Mouse (Mus musculus) embryonic facial prominence, embryonic 13.5 days (tissue): Measurements from ENCODE around the gene Ngly1. TPM values are rescaled to one million over a fixed set of nuclear protein-coding genes. Genes with fewer than 3 reads are reported as not detected.

Experiments
- ATAC-seq: fragments of 200-750 bp; cut with Nextera tagmentation; 2 replicates; pipeline ENCODE4 v1.8.0; 2017; ENCODE audit warnings: low read depth; ENCODE audit not compliant: insufficient number of reproducible peaks, insufficient read depth, low FRiP score, low TSS enrichment
- H3K27ac ChIP-seq: fragments of 300-500 bp; sonication (generic); 2 replicates; pipeline ENCODE4 v1.5.1; 2015; ENCODE audit warnings: moderate library complexity, mild to moderate bottlenecking, inconsistent platforms
- H3K27me3 ChIP-seq: fragments of 300-500 bp; sonication (generic); 2 replicates; pipeline ENCODE4 v1.6.1; 2015; ENCODE audit warnings: mild to moderate bottlenecking, inconsistent platforms
- H3K36me3 ChIP-seq: fragments of 300-500 bp; sonication (generic); 2 replicates; pipeline ENCODE4 v1.6.1; 2015; ENCODE audit warnings: mild to moderate bottlenecking, inconsistent platforms
- H3K4me1 ChIP-seq: fragments of 300-500 bp; sonication (generic); 2 replicates; pipeline ENCODE4 v1.6.1; 2015; ENCODE audit warnings: inconsistent platforms
- H3K4me2 ChIP-seq: fragments of 300-500 bp; sonication (generic); 2 replicates; pipeline ENCODE4 v1.6.1; 2015; ENCODE audit warnings: moderate library complexity, mild to moderate bottlenecking, inconsistent platforms
- H3K4me3 ChIP-seq: fragments of 300-500 bp; sonication (generic); 2 replicates; pipeline ENCODE4 v1.5.1; 2015; ENCODE audit warnings: mild to moderate bottlenecking, inconsistent platforms
- H3K9ac ChIP-seq: fragments of 300-500 bp; sonication (generic); 2 replicates; pipeline ENCODE4 v1.6.1; 2015; ENCODE audit warnings: mild to moderate bottlenecking, inconsistent platforms
- H3K9me3 ChIP-seq: fragments of 300-500 bp; sonication (generic); 2 replicates; pipeline ENCODE4 v1.6.1; 2016; ENCODE audit warnings: inconsistent platforms
- WGBS: fragments of 180-500 bp; shearing (Covaris S2); methylation state at CpG from one replicate; pipeline ENCODE4 v1.1.7; 2015; ENCODE audit warnings: mixed read lengths; 5-methylcytosine and 5-hydroxymethylcytosine counted together
- polyA plus RNA-seq: library from polyadenylated mRNA; unstranded; fragments of >200 nt; fragmentation: Nextera tagmentation; extraction: Ambion mirVana; gene quantifications from 2 replicates; pipeline ENCODE4 v1.2.1, GENCODE M21; 2015

Gene Ngly1
- polyA plus RNA-seq, 1 experiment from 2014 or later, result 40.2 TPM

- H3K27ac ChIP-seq, result no peak overlapping the region
- ATAC-seq, result no peak
- 85% methylated on average over 3 of the region's 3 CpGs for WGBS
- no peak overlapping the region for H3K9ac ChIP-seq
- H3K4me1 ChIP-seq, result peaks cover 2% of the 10 kb centered on the region
- H3K4me3 ChIP-seq, result no peak overlapping the region
- H3K9me3 ChIP-seq, result no peaks in the 10 kb centered on the region
- no peak overlapping the region for H3K4me2 ChIP-seq
- no peaks in the 10 kb centered on the region for H3K36me3 ChIP-seq
- H3K27me3 ChIP-seq, result no peaks in the 10 kb centered on the region
Observed at GRCm38 (mm10) chr14:16334260-16334659, 85.2 kb downstream of the Ngly1 start.

GRCm38 (mm10) chr14:16335835-16336417, 86.8 kb downstream of the Ngly1 start:
- no peak overlapping the region for H3K9ac ChIP-seq
- no peaks in the 10 kb centered on the region for H3K27me3 ChIP-seq
- no peak overlapping the region for H3K4me2 ChIP-seq
- no peaks in the 10 kb centered on the region for H3K4me1 ChIP-seq
- no peak overlapping the region for H3K27ac ChIP-seq
- 69% methylated on average over 3 of the region's 3 CpGs for WGBS
- no peaks in the 10 kb centered on the region for H3K36me3 ChIP-seq
- no peaks in the 10 kb centered on the region for H3K9me3 ChIP-seq
- no peak overlapping the region for H3K4me3 ChIP-seq
- ATAC-seq, result no peak

DNA sequence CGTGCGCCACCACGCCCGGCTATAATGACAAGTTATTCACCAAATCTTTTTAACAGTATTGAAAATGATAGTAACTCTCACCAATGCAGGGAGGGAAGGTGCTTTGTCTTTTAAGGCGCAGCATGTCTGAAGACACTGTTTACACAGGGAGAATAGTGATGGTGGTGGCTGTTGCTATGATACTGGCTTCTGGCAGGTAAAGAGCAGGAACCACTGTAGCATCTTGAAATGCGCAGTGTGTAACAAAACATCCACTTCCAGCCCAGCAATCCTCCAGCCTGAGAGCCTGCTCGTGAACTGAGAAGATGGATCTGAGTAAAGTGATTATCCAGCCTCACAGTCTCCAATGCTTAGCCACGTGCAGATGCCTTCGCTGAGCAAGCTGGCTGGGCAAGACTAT, 98.4 kb downstream of the Ngly1 start:
- no peak overlapping the region for H3K9ac ChIP-seq
- no peaks in the 10 kb centered on the region for H3K36me3 ChIP-seq
- no peak overlapping the region for H3K4me3 ChIP-seq
- H3K4me1 ChIP-seq, result no peaks in the 10 kb centered on the region
- ATAC-seq, result no peak
- WGBS, result 76% methylated on average over 9 of the region's 9 CpGs
- H3K9me3 ChIP-seq, result no peaks in the 10 kb centered on the region
- H3K27me3 ChIP-seq, result no peaks in the 10 kb centered on the region
- no peak overlapping the region for H3K27ac ChIP-seq
- no peak overlapping the region for H3K4me2 ChIP-seq

- Histone ChIP-seq H3K27me3 (no peaks in the 10 kb centered on the region), H3K27ac (no peak overlapping the region), H3K4me1 (peaks cover 5% of the 10 kb centered on the region; the same call in 1 of the 2 replicates), H3K4me2 (no peak overlapping the region), H3K9me3 (no peaks in the 10 kb centered on the region), H3K9ac (no peak overlapping the region), H3K36me3 (no peaks in the 10 kb centered on the region), H3K4me3 (no peak overlapping the region)
- ATAC-seq, result no peak
- 69% methylated on average over 1 of the region's 1 CpGs for WGBS
Observed at GRCm38 (mm10) chr14:16359704-16360103, 110.6 kb downstream of the Ngly1 start.

Other genes starting within 250 kb of the Ngly1 start
- 1.5 and 2.0 TPM in 2 replicates for gene Oxsm, start 528 bp downstream of the Ngly1 start, polyA plus RNA-seq
- gene Top2b, start 115.9 kb downstream of the Ngly1 start, polyA plus RNA-seq, result 65.8 and 67.5 TPM in 2 replicates